Mouse (Mus musculus) forebrain, embryonic 10.5 days (tissue): ENCODE data around the gene Tnrc6c. TPM values are rescaled to one million over a fixed set of nuclear protein-coding genes. Genes with fewer than 3 reads are reported as not detected.

Experiments
- DNase-seq: peaks from one replicate; pipeline ENCODE4 v3.0.0-alpha.2; 2017; ENCODE audit warnings: low spot score; ENCODE audit errors: extremely low spot score
- H3K27ac ChIP-seq: fragments of 300-500 bp; sonication (generic); 2 replicates; pipeline ENCODE4 v1.5.1; 2016; ENCODE audit warnings: mild to moderate bottlenecking
- H3K27me3 ChIP-seq: fragments of 300-500 bp; sonication (generic); 2 replicates; pipeline ENCODE4 v1.6.1; 2016; ENCODE audit warnings: mild to moderate bottlenecking; ENCODE audit not compliant: poor library complexity, severe bottlenecking
- H3K36me3 ChIP-seq: fragments of 300-500 bp; sonication (generic); replicated peaks from 2 replicates; pipeline ENCODE4 v1.6.1; 2016; ENCODE audit warnings: mild to moderate bottlenecking, moderate library complexity
- H3K4me1 ChIP-seq: fragments of 300-500 bp; sonication (generic); 2 replicates; pipeline ENCODE4 v1.6.1; 2016
- H3K4me3 ChIP-seq: fragments of 300-500 bp; sonication (generic); 2 replicates; pipeline ENCODE4 v1.5.1; 2016; ENCODE audit warnings: mild to moderate bottlenecking, moderate library complexity
- H3K9me3 ChIP-seq: fragments of 300-500 bp; sonication (generic); 2 replicates; pipeline ENCODE4 v1.6.1; 2016; ENCODE audit warnings: mild to moderate bottlenecking, moderate library complexity
- WGBS: fragments of 180-500 bp; shearing (Covaris S2); methylation state at CpG from one replicate; pipeline ENCODE4 v1.1.7; 2016; 5-methylcytosine and 5-hydroxymethylcytosine counted together
- polyA plus RNA-seq: library from polyadenylated mRNA; unstranded; fragments of >200 nt; fragmentation: Nextera tagmentation; extraction: Ambion mirVana; gene quantifications from 2 replicates; pipeline ENCODE4 v1.2.1, GENCODE M21; 2016

Tnrc6c gene
- polyA plus RNA-seq = 11.3 and 12.0 TPM in 2 replicates

GRCm38 (mm10) chr11:117653491-117654351 is at the start of gene Tnrc6c:
TSS of gene Tnrc6c (plus strand) at chr11:117654289.
- peaks cover 25% of the 10 kb centered on the region for H3K27me3 ChIP-seq
- peaks cover 47% of the 10 kb centered on the region for H3K4me1 ChIP-seq
- under 1% methylated on average over 62 of the region's 62 CpGs for WGBS
- no peaks in the 10 kb centered on the region for H3K36me3 ChIP-seq
- H3K27ac ChIP-seq = peak within 1 kb of the TSS; percentile 98
- H3K4me3 ChIP-seq = peak within 1 kb of the TSS; percentile 92
- H3K9me3 ChIP-seq = no peaks in the 10 kb centered on the region
- DNase-seq = no peak

- Histone ChIP-seq H3K27me3 (peaks cover 71% of the 10 kb centered on the region), H3K27ac (peak overlapping the region; percentile 16; the same call in 1 of the 2 replicates), H3K4me1 (peaks cover 77% of the 10 kb centered on the region), H3K4me3 (peak overlapping the region; percentile 21), H3K9me3 (no peaks in the 10 kb centered on the region), H3K36me3 (no peaks in the 10 kb centered on the region)
- WGBS = 44% methylated on average over 9 of the region's 9 CpGs
- DNase-seq = no peak
These were observed 48.0 kb upstream of the Tnrc6c start for GRCm38 (mm10) chr11:117606137-117606536.

GRCm38 (mm10) chr11:117606605-117607203 is 47.4 kb upstream of the Tnrc6c start:
- WGBS = 11% methylated on average over 13 of the region's 13 CpGs
- peak; percentile 63 for DNase-seq
- H3K36me3 ChIP-seq = no peaks in the 10 kb centered on the region
- peak overlapping the region; percentile 21 for H3K4me3 ChIP-seq
- H3K9me3 ChIP-seq = no peaks in the 10 kb centered on the region
- peaks cover 70% of the 10 kb centered on the region for H3K27me3 ChIP-seq
- peak overlapping the region; percentile 60; the same call in 1 of the 2 replicates for H3K27ac ChIP-seq
- peaks cover 77% of the 10 kb centered on the region for H3K4me1 ChIP-seq

GRCm38 (mm10) chr11:117608141-117608789 is 45.8 kb upstream of the Tnrc6c start:
- H3K27ac ChIP-seq = peak overlapping the region; percentile 78
- no peaks in the 10 kb centered on the region for H3K36me3 ChIP-seq
- H3K4me3 ChIP-seq = no peak overlapping the region
- no peaks in the 10 kb centered on the region for H3K9me3 ChIP-seq
- DNase-seq = no peak
- WGBS = 59% methylated on average over 9 of the region's 9 CpGs
- peaks cover 88% of the 10 kb centered on the region for H3K4me1 ChIP-seq
- peaks cover 71% of the 10 kb centered on the region for H3K27me3 ChIP-seq

- DNase-seq = no peak
- H3K27ac ChIP-seq = peak overlapping the region; percentile 78
- peaks cover 68% of the 10 kb centered on the region for H3K27me3 ChIP-seq
- H3K9me3 ChIP-seq = no peaks in the 10 kb centered on the region
- WGBS = 30% methylated on average over 7 of the region's 7 CpGs
- H3K4me1 ChIP-seq = peaks cover 84% of the 10 kb centered on the region
- no peak overlapping the region for H3K4me3 ChIP-seq
- H3K36me3 ChIP-seq = no peaks in the 10 kb centered on the region
These were observed 45.1 kb upstream of the Tnrc6c start for GRCm38 (mm10) chr11:117608976-117609375.

GRCm38 (mm10) chr11:117610589-117610988 is 43.5 kb upstream of the Tnrc6c start:
- DNase-seq = no peak
- Histone ChIP-seq H3K9me3 (no peaks in the 10 kb centered on the region), H3K4me1 (peaks cover 77% of the 10 kb centered on the region), H3K4me3 (no peak overlapping the region), H3K36me3 (no peaks in the 10 kb centered on the region), H3K27me3 (peaks cover 69% of the 10 kb centered on the region), H3K27ac (no peak overlapping the region)

- Histone ChIP-seq H3K27me3 (peaks cover 73% of the 10 kb centered on the region), H3K27ac (no peak overlapping the region), H3K4me1 (peaks cover 77% of the 10 kb centered on the region), H3K9me3 (no peaks in the 10 kb centered on the region), H3K4me3 (peak overlapping the region; percentile 33), H3K36me3 (no peaks in the 10 kb centered on the region)
- peak; percentile 45 for DNase-seq
- WGBS = 17% methylated on average over 13 of the region's 13 CpGs
These were observed 43.0 kb upstream of the Tnrc6c start for GRCm38 (mm10) chr11:117611068-117611467.

GRCm38 (mm10) chr11:117611860-117612259 is 42.2 kb upstream of the Tnrc6c start:
- WGBS = 59% methylated on average over 5 of the region's 5 CpGs

GRCm38 (mm10) chr11:117612885-117613284 is 41.2 kb upstream of the Tnrc6c start:
- H3K27ac ChIP-seq = no peak overlapping the region
- no peaks in the 10 kb centered on the region for H3K36me3 ChIP-seq
- 58% methylated on average over 7 of the region's 7 CpGs for WGBS
- no peaks in the 10 kb centered on the region for H3K9me3 ChIP-seq
- DNase-seq = no peak
- peaks cover 82% of the 10 kb centered on the region for H3K27me3 ChIP-seq
- H3K4me1 ChIP-seq = peaks cover 72% of the 10 kb centered on the region
- no peak overlapping the region for H3K4me3 ChIP-seq

More at GRCm38 (mm10) chr11:117611860-117612259, 42.2 kb upstream of the Tnrc6c start:
- Histone ChIP-seq H3K36me3 (no peaks in the 10 kb centered on the region), H3K27me3 (peaks cover 81% of the 10 kb centered on the region), H3K27ac (no peak overlapping the region), H3K9me3 (no peaks in the 10 kb centered on the region), H3K4me3 (no peak overlapping the region), H3K4me1 (peaks cover 70% of the 10 kb centered on the region)
- DNase-seq = no peak

GRCm38 (mm10) chr11:117617368-117617908 is 36.7 kb upstream of the Tnrc6c start:
- H3K27ac ChIP-seq = no peak overlapping the region
- DNase-seq = no peak
- H3K9me3 ChIP-seq = no peaks in the 10 kb centered on the region
- WGBS = 28% methylated on average over 16 of the region's 16 CpGs
- peaks cover 69% of the 10 kb centered on the region for H3K27me3 ChIP-seq
- H3K36me3 ChIP-seq = no peaks in the 10 kb centered on the region
- peaks cover 49% of the 10 kb centered on the region for H3K4me1 ChIP-seq
- no peak overlapping the region; the same call in 1 of the 2 replicates for H3K4me3 ChIP-seq

GRCm38 (mm10) chr11:117618214-117618613 is 35.9 kb upstream of the Tnrc6c start:
- H3K27me3 ChIP-seq = peaks cover 61% of the 10 kb centered on the region
- H3K9me3 ChIP-seq = no peaks in the 10 kb centered on the region
- DNase-seq = no peak
- no peak overlapping the region for H3K27ac ChIP-seq
- 16% methylated on average over 3 of the region's 3 CpGs for WGBS
- no peak overlapping the region for H3K4me3 ChIP-seq
- peaks cover 45% of the 10 kb centered on the region for H3K4me1 ChIP-seq
- no peaks in the 10 kb centered on the region for H3K36me3 ChIP-seq

GRCm38 (mm10) chr11:117618774-117619173 is 35.3 kb upstream of the Tnrc6c start:
- DNase-seq = no peak
- H3K4me1 ChIP-seq = peaks cover 45% of the 10 kb centered on the region
- H3K4me3 ChIP-seq = no peak overlapping the region
- peaks cover 61% of the 10 kb centered on the region for H3K27me3 ChIP-seq
- H3K36me3 ChIP-seq = no peaks in the 10 kb centered on the region
- 84% methylated on average over 7 of the region's 7 CpGs for WGBS
- H3K9me3 ChIP-seq = no peaks in the 10 kb centered on the region
- H3K27ac ChIP-seq = no peak overlapping the region
